Mouse (Mus musculus): ENCODE data around the gene Kcnk7. TPM values are rescaled to one million over a fixed set of nuclear protein-coding genes. Genes with fewer than 3 reads are reported as not detected.
A peak's percentile ranks its signal among the peaks of the same experiment; 100 is the strongest.

Gene Kcnk7
- polyA plus RNA-seq, 1 experiment from 2014 or later: 0.33 TPM

- peak overlapping the region; percentile 99 for H3K4me2 ChIP-seq (replicated peaks)
- H3K27me3 ChIP-seq: no peaks in the 10 kb centered on the region
- H3K36me3 ChIP-seq: peaks cover 13% of the 10 kb centered on the region
- peak overlapping the region; percentile 96 for H3K27ac ChIP-seq (replicated peaks)
- peak overlapping the region; percentile 99 for H3K9ac ChIP-seq (replicated peaks)
- 5% methylated on average over 37 of the region's 37 CpGs for WGBS
- peaks cover 68% of the 10 kb centered on the region for H3K4me1 ChIP-seq
- peak overlapping the region; percentile 96 for H3K4me3 ChIP-seq
- no peaks in the 10 kb centered on the region for H3K9me3 ChIP-seq
- ATAC-seq (replicated peaks): peak; percentile 44
These were observed 24.7 kb downstream of the Kcnk7 start for GRCm38 (mm10) chr19:5728631-5729443.

DNA sequence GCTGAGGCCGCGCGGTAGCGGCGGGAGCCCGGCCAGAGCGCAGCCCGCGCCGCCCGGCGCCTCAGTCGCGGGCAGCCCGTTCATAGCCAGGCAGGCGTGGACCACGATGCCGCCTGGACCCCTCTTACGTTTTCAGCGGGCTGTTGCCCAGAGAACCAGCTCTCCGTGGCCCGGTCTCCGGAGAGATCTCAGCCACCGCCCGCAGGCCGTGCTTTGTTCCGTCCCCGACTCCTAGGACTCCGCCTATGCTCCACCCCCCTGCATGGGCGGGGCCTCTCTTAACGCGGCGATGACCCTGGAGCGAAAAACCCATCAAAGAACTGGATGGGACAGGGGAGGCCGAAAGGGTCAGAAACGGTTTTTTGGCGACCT lies 25.3 kb downstream of the Kcnk7 start, which contains the start of gene Fam89b:
Fam89b (minus strand) TSS at position 210 of the 372 bp plus-strand sequence.
- Histone ChIP-seq H3K9me3 (no peaks in the 10 kb centered on the region), H3K9ac (replicated peaks) (peak within 1 kb of the TSS; percentile 99), H3K27ac (replicated peaks) (peak within 1 kb of the TSS; percentile 96), H3K27me3 (no peaks in the 10 kb centered on the region), H3K4me2 (replicated peaks) (peak within 1 kb of the TSS; percentile 99), H3K36me3 (peaks cover 10% of the 10 kb centered on the region), H3K4me3 (peak within 1 kb of the TSS; percentile 96), H3K4me1 (peaks cover 66% of the 10 kb centered on the region)
- ATAC-seq (replicated peaks): peak; percentile 77
- 0% methylated on average over 37 of the region's 37 CpGs for WGBS

GRCm38 (mm10) chr19:5730314-5731186 lies 26.4 kb downstream of the Kcnk7 start:
- Histone ChIP-seq H3K4me2 (replicated peaks) (peak overlapping the region; percentile 93), H3K4me1 (peaks cover 55% of the 10 kb centered on the region), H3K27ac (replicated peaks) (peak overlapping the region; percentile 31; the same call in 1 of the 2 replicates), H3K9me3 (no peaks in the 10 kb centered on the region), H3K36me3 (peaks cover under 1% of the 10 kb centered on the region; the same call in 1 of the 2 replicates), H3K27me3 (no peaks in the 10 kb centered on the region), H3K4me3 (peak overlapping the region; percentile 96), H3K9ac (replicated peaks) (peak overlapping the region; percentile 99)
- ATAC-seq (replicated peaks): no peak
- 77% methylated on average over 29 of the region's 29 CpGs for WGBS

GRCm38 (mm10) chr19:5731264-5731978 lies 27.3 kb downstream of the Kcnk7 start:
- Histone ChIP-seq H3K36me3 (no peaks in the 10 kb centered on the region), H3K4me1 (peaks cover 47% of the 10 kb centered on the region), H3K27ac (replicated peaks) (peak overlapping the region; percentile 59), H3K4me2 (replicated peaks) (peak overlapping the region; percentile 93), H3K4me3 (peak overlapping the region; percentile 58), H3K9ac (replicated peaks) (peak overlapping the region; percentile 61), H3K9me3 (no peaks in the 10 kb centered on the region), H3K27me3 (no peaks in the 10 kb centered on the region)
- peak; percentile 83 for ATAC-seq (replicated peaks)
- under 1% methylated on average over 47 of the region's 47 CpGs for WGBS

DNA sequence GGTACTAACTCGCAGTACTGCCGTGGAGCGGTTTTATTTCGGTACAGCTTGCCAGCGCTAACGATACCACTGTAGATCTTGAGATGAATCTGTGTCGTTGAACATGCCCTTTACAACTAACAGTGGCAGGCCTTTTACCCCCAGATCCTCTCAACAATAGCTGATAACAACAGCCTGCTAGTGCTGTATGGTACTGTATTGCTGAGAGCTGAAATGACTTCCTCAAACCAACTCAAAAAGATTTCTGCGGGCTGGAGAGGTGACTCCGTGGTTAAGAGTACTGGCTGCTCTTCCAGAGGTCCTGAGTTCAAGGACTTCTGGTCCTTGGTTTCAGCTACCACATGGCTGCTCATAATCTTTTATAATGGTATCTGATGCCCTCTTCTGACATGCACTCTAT lies 30.2 kb downstream of the Kcnk7 start:
- Histone ChIP-seq H3K9ac (replicated peaks) (no peak overlapping the region), H3K4me2 (replicated peaks) (no peak overlapping the region), H3K27me3 (no peaks in the 10 kb centered on the region), H3K36me3 (no peaks in the 10 kb centered on the region), H3K27ac (replicated peaks) (no peak overlapping the region), H3K9me3 (no peaks in the 10 kb centered on the region), H3K4me1 (peaks cover 23% of the 10 kb centered on the region), H3K4me3 (no peak overlapping the region)
- no peak for ATAC-seq (replicated peaks)
- 83% methylated on average over 9 of the region's 9 CpGs for WGBS

DNA sequence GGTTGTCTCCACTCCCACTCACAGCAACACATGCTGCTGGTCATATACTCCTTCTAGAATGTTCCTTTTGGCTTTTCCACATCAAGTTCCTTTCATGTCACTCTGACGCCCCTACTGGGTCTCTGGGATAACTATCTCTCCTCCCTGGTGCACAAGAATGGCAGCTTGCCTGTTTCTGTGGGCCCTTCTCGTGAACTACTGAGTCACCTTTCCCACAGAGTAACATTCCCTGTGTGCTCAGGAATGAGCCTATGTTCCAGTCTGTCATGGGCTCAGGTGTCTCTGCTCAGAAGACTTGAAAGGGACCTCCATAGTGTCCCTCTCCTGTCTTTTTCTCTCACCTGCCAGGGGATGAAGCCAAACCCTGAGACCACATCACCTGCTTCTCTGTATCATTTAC lies 35.3 kb downstream of the Kcnk7 start:
- no peaks in the 10 kb centered on the region for H3K9me3 ChIP-seq
- no peaks in the 10 kb centered on the region for H3K36me3 ChIP-seq
- no peak overlapping the region for H3K4me2 ChIP-seq (replicated peaks)
- 72% methylated on average over 2 of the region's 2 CpGs for WGBS
- no peak for ATAC-seq (replicated peaks)
- H3K4me3 ChIP-seq: no peak overlapping the region
- no peak overlapping the region for H3K27ac ChIP-seq (replicated peaks)
- peaks cover 40% of the 10 kb centered on the region for H3K4me1 ChIP-seq
- H3K27me3 ChIP-seq: peaks cover 3% of the 10 kb centered on the region; the same call in 1 of the 2 replicates
- no peak overlapping the region for H3K9ac ChIP-seq (replicated peaks)

DNA sequence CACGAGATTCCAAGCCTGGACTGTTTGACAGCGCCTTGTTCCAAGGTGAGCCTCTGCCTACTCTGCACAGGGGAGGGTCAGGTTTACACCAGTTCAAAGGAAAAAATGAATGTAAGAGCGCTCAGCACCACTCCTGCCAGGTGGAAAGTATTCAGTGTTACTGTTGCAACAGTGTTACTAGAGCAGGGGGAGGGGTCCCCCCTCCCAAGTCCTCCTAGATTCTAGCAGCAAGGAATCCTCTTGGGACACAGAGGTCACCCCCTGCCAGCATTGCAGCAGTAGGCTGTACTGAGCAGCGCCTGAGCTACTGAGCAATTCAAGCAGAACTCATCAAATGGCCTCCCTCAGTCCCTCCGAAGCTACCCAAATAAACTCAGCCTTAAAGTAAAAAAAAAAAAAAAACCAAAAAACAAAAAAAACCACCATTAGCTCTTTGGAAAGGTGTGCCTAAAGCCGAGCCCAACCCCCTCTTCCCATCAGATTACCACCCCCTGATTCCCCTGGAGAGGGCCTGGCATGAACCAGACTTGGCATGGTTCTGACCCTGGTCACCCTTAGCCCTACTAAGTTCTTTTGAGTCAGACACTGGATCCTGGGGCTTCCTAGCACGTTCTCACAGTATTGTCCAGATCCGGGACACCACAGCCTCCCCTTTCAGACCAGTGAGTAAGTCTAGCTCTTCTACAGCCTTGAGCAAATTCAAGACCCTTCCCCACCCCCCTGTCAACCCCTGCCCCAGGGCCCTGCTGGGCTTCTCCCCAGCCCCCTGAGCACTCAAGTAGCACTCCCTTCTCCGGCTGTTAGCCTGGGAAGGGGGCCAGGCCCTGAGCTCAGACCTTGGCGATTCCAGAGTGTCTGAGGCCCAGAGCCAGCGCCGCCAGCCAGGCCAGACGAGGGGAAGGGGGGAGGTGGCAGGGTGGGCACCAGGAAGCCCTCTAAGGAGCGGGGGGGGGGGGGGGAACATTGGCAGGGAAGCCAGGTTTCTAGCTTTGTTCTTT lies 36.5 kb downstream of the Kcnk7 start, which contains the start of gene Ltbp3:
Ltbp3 (plus strand) TSS at position 585 of the 998 bp plus-strand sequence.
- peak; percentile 79 for ATAC-seq (replicated peaks)
- H3K27me3 ChIP-seq: peaks cover 13% of the 10 kb centered on the region
- H3K36me3 ChIP-seq: no peaks in the 10 kb centered on the region
- H3K27ac ChIP-seq (replicated peaks): peak within 1 kb of the TSS; percentile 90
- H3K4me1 ChIP-seq: peaks cover 47% of the 10 kb centered on the region
- H3K4me3 ChIP-seq: peak within 1 kb of the TSS; percentile 68
- peak within 1 kb of the TSS; percentile 87 for H3K9ac ChIP-seq (replicated peaks)
- 7% methylated on average over 13 of the region's 14 CpGs for WGBS
- H3K9me3 ChIP-seq: no peaks in the 10 kb centered on the region
- H3K4me2 ChIP-seq (replicated peaks): peak within 1 kb of the TSS; percentile 99

GRCm38 (mm10) chr19:5741641-5742240 lies 37.6 kb downstream of the Kcnk7 start:
- Histone ChIP-seq H3K4me3 (peak overlapping the region; percentile 68), H3K27me3 (peaks cover 13% of the 10 kb centered on the region), H3K36me3 (no peaks in the 10 kb centered on the region), H3K9ac (replicated peaks) (peak overlapping the region; percentile 87), H3K27ac (replicated peaks) (peak overlapping the region; percentile 90), H3K4me2 (replicated peaks) (peak overlapping the region; percentile 99), H3K4me1 (peaks cover 58% of the 10 kb centered on the region), H3K9me3 (no peaks in the 10 kb centered on the region)
- ATAC-seq (replicated peaks): peak; percentile 75
- under 1% methylated on average over 53 of the region's 55 CpGs for WGBS

- ATAC-seq (replicated peaks): peak; percentile 36
- H3K9me3 ChIP-seq: no peaks in the 10 kb centered on the region
- peak overlapping the region; percentile 68 for H3K4me3 ChIP-seq
- H3K9ac ChIP-seq (replicated peaks): peak overlapping the region; percentile 87
- H3K4me1 ChIP-seq: peaks cover 58% of the 10 kb centered on the region
- H3K27me3 ChIP-seq: peaks cover 13% of the 10 kb centered on the region
- peak overlapping the region; percentile 90 for H3K27ac ChIP-seq (replicated peaks)
- peak overlapping the region; percentile 99 for H3K4me2 ChIP-seq (replicated peaks)
- no peaks in the 10 kb centered on the region for H3K36me3 ChIP-seq
- WGBS: under 1% methylated on average over 32 of the region's 32 CpGs
These were observed 38.1 kb downstream of the Kcnk7 start for GRCm38 (mm10) chr19:5742241-5742641.

DNA sequence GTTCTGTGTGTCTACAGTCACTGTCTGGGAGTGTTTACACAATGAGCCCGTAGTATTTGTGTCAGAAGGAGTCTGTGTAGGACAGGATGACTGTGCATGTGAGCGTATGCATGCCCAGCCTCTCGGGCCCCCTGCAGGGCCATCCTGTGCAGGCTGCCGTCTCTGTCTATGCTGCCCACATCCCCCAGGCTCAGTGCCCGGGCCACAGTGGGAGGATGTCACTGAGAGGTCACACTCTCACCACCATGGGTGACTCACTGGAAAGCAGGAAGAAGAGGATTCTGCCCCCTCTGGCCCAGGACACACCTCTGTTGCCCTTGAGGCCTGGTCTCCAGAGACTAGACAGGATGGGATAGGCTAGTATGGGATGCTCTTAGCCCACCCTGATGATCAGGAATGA lies 39.4 kb downstream of the Kcnk7 start:
- H3K36me3 ChIP-seq: no peaks in the 10 kb centered on the region
- H3K4me1 ChIP-seq: peaks cover 58% of the 10 kb centered on the region
- no peak for ATAC-seq (replicated peaks)
- H3K4me3 ChIP-seq: no peak overlapping the region
- H3K27ac ChIP-seq (replicated peaks): no peak overlapping the region
- peaks cover 13% of the 10 kb centered on the region for H3K27me3 ChIP-seq
- H3K9me3 ChIP-seq: no peaks in the 10 kb centered on the region
- WGBS: 53% methylated on average over 5 of the region's 5 CpGs
- H3K4me2 ChIP-seq (replicated peaks): no peak overlapping the region
- H3K9ac ChIP-seq (replicated peaks): no peak overlapping the region

Data from forebrain, embryonic 15.5 days (tissue).